Mouse (Mus musculus) heart, embryonic 14.5 days (tissue): ENCODE data around the gene H2-K1. TPM values are rescaled to one million over a fixed set of nuclear protein-coding genes. Genes with fewer than 3 reads are reported as not detected.

Source experiments
- ATAC-seq: fragments of 200-750 bp; cut with Nextera tagmentation; 2 replicates; pipeline ENCODE4 v1.8.0; 2017; ENCODE audit warnings: low read depth, moderate TSS enrichment; ENCODE audit not compliant: insufficient number of reproducible peaks, insufficient read depth, low FRiP score
- H3K27ac ChIP-seq, 2 experiments: fragments of 200-500 bp in 1 of 2; fragments of 300-500 bp in 1 of 2; sonication (generic) in 1 of 2; replicated peaks in 1 of 2; 2 replicates each; pipeline ENCODE4 v1.5.1; 2012 to 2014; ENCODE audit warnings: low read depth in 2 of 2, low read length in 2 of 2, control low read depth in 1 of 2, mild to moderate bottlenecking in 1 of 2, mixed read lengths in 1 of 2; ENCODE audit not compliant: control insufficient read depth in 1 of 2, insufficient read depth in 1 of 2
- H3K27me3 ChIP-seq: fragments of 300-500 bp; sonication (generic); 2 replicates; pipeline ENCODE4 v1.6.1; 2014; ENCODE audit warnings: mild to moderate bottlenecking, low read length, control low read depth; ENCODE audit not compliant: control insufficient read depth, insufficient read depth
- H3K36me3 ChIP-seq: fragments of 300-500 bp; sonication (generic); 2 replicates; pipeline ENCODE4 v1.6.1; 2014; ENCODE audit warnings: mild to moderate bottlenecking, control low read depth, low read length, mixed read lengths; ENCODE audit not compliant: control insufficient read depth, insufficient read depth
- H3K4me1 ChIP-seq, 2 experiments: fragments of 200-500 bp in 1 of 2; fragments of 300-500 bp in 1 of 2; sonication (generic) in 1 of 2; 2 replicates each; pipeline ENCODE4 v1.6.1; 2012 to 2014; ENCODE audit warnings: low read length in 2 of 2, control low read depth in 1 of 2, mixed read lengths in 1 of 2; ENCODE audit not compliant: control insufficient read depth in 2 of 2, insufficient read depth in 2 of 2
- H3K4me2 ChIP-seq: fragments of 300-500 bp; sonication (generic); 2 replicates; pipeline ENCODE4 v1.6.1; 2014; ENCODE audit warnings: mild to moderate bottlenecking, low read length
- H3K4me3 ChIP-seq, 2 experiments: fragments of 200-500 bp in 1 of 2; fragments of 300-500 bp in 1 of 2; sonication (generic) in 1 of 2; 2 replicates each; pipeline ENCODE4 v1.5.1; 2012 to 2014; ENCODE audit warnings: low read length in 2 of 2, mild to moderate bottlenecking in 2 of 2, control low read depth in 1 of 2, low read depth in 1 of 2, moderate library complexity in 1 of 2; ENCODE audit not compliant: control insufficient read depth in 1 of 2, insufficient read depth in 1 of 2
- H3K9ac ChIP-seq: fragments of 300-500 bp; sonication (generic); 2 replicates; pipeline ENCODE4 v1.6.1; 2014; ENCODE audit warnings: mild to moderate bottlenecking, low read length
- H3K9me3 ChIP-seq: fragments of 300-500 bp; sonication (generic); 2 replicates; pipeline ENCODE4 v1.6.1; 2016; ENCODE audit warnings: low read length, control low read depth; ENCODE audit not compliant: control insufficient read depth
- WGBS: fragments of 180-500 bp; shearing (Covaris S2); extraction: QIAGEN DNeasy Blood & Tissue Kit; methylation state at CpG from one replicate; pipeline ENCODE4 v1.1.7; 2014; 5-methylcytosine and 5-hydroxymethylcytosine counted together
- polyA plus RNA-seq: library from polyadenylated mRNA; unstranded; fragments of >200 nt; fragmentation: Nextera tagmentation; extraction: Ambion mirVana; gene quantifications from 2 replicates; pipeline ENCODE4 v1.2.1, GENCODE M21; 2014

H2-K1 gene
- polyA plus RNA-seq, 1 experiment from 2014 or later: 32.3 TPM

DNA sequence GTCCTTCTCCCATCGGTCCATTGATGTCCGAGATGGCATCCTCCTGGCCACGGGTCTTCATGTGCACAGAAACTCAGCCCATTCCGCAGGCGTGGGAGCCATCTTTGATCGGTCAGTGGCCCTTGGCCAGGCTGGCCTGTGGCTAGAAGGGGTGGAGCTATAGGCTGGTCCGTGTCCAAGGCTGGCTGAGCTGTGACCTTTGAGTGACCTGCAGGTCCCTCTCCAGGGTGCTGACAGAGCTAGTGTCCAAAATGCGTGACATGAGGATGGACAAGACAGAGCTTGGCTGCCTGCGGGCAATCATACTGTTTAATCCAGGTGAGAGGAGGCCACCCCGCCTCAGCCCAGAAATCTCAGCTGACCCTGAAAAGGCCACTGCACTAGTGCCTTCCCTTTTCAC, 36.5 kb upstream of the H2-K1 start:
- H3K4me3 ChIP-seq: no peak overlapping the region
- no peaks in the 10 kb centered on the region for H3K9me3 ChIP-seq
- peaks cover 48% of the 10 kb centered on the region for H3K36me3 ChIP-seq
- H3K4me1 ChIP-seq: peaks cover 15 to 31% of the 10 kb centered on the region in 2 experiments
- H3K27ac ChIP-seq: no peak overlapping the region
- 74% methylated on average over 10 of the region's 10 CpGs for WGBS
- no peak overlapping the region for H3K9ac ChIP-seq
- no peak for ATAC-seq
- peaks cover 28% of the 10 kb centered on the region for H3K27me3 ChIP-seq
- no peak overlapping the region for H3K4me2 ChIP-seq

DNA sequence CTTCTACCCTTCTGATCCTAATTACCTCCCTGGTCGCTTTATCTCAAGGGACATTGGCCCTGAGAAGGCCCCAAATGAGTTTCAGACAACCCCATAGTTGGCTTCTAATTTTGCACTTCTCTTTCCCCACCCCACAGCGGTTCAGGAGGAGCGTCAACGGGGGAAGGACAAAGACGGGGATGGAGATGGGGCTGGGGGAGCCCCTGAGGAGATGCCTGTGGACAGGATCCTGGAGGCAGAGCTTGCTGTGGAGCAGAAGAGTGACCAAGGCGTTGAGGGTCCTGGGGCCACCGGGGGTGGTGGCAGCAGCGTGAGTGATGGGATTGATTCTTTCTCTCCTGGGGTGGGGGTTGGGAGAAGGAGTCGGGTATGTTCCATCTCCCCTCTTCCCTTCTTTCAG, 35.4 kb upstream of the H2-K1 start:
- Histone ChIP-seq H3K27ac (no peak overlapping the region), H3K36me3 (peaks cover 48% of the 10 kb centered on the region), H3K27me3 (peaks cover 17% of the 10 kb centered on the region), H3K4me1 (peaks cover 17 to 34% of the 10 kb centered on the region in 2 experiments), H3K4me2 (no peak overlapping the region), H3K9me3 (no peaks in the 10 kb centered on the region), H3K4me3 (no peak overlapping the region), H3K9ac (no peak overlapping the region)
- 89% methylated on average over 9 of the region's 9 CpGs for WGBS
- ATAC-seq: no peak

DNA sequence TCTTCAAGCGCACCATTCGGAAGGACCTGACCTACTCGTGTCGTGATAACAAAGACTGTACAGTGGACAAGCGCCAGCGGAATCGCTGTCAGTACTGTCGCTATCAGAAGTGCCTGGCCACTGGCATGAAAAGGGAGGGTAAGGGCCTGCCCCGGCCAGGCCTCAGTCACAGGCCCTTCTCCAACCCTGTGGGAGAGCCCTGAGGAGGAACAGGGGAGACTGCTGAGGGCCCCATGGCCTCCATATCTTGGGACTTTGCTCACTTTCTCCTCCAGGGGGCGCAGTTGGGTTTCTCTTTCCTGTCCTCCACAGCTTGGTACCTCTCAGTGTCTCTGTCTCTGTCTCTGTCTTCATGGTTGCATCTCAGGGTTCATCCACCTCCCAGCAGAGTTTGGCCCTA, 33.9 kb upstream of the H2-K1 start:
- Histone ChIP-seq H3K4me3 (no peak overlapping the region), H3K36me3 (peaks cover 60% of the 10 kb centered on the region), H3K4me2 (no peak overlapping the region), H3K9me3 (no peaks in the 10 kb centered on the region), H3K27ac (no peak overlapping the region), H3K4me1 (peaks cover 20 to 37% of the 10 kb centered on the region in 2 experiments), H3K9ac (no peak overlapping the region), H3K27me3 (peaks cover 9% of the 10 kb centered on the region)
- 59% methylated on average over 10 of the region's 10 CpGs for WGBS
- ATAC-seq: no peak

DNA sequence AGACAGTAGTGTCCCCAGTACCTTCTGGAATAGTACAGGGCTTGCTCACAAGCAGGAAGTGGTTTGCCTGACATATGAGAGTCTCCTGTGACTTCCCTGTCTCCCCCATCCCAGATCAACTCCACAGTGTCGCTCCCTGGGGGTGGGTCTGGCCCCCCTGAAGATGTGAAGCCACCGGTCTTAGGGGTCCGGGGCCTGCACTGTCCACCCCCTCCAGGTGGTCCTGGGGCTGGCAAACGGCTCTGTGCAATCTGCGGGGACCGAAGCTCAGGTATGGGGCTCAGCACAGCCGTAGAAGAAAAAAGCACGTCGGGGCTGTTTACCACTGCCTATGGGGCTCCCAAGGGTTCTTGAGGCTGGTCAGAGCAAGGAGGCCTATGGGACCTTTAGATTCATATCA, 33.3 kb upstream of the H2-K1 start:
- no peak for ATAC-seq
- peaks cover 67% of the 10 kb centered on the region for H3K36me3 ChIP-seq
- no peaks in the 10 kb centered on the region for H3K9me3 ChIP-seq
- peaks cover 14 to 35% of the 10 kb centered on the region in 2 experiments for H3K4me1 ChIP-seq
- no peak overlapping the region for H3K4me2 ChIP-seq
- no peak overlapping the region for H3K27ac ChIP-seq
- peaks cover 5% of the 10 kb centered on the region for H3K27me3 ChIP-seq
- H3K4me3 ChIP-seq: no peak overlapping the region
- 93% methylated on average over 9 of the region's 9 CpGs for WGBS
- H3K9ac ChIP-seq: no peak overlapping the region; the same call in 1 of the 2 replicates

DNA sequence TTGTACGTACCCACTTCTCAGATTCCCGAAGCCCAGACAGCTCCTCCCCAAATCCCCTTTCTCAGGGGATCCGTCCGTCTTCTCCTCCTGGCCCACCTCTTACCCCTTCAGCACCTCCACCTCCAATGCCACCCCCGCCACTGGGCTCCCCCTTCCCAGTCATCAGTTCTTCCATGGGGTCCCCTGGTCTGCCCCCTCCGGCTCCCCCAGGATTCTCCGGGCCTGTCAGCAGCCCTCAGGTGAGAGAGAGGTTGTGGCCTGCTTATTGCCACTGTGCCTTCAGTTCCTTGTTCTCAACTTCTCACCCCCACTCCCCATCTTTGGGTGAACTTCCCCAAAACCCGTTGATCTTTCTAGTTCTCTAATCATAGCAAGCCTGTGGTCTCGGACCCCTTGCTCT, 32.7 kb upstream of the H2-K1 start:
- Histone ChIP-seq H3K9me3 (no peaks in the 10 kb centered on the region), H3K27me3 (no peaks in the 10 kb centered on the region), H3K4me2 (peak overlapping the region; percentile 81), H3K36me3 (peaks cover 66% of the 10 kb centered on the region), H3K27ac (peak overlapping the region in 1 of 2 experiments; percentile 94; a peak in 2 of 4 replicates), H3K4me1 (peaks cover 18 to 35% of the 10 kb centered on the region in 2 experiments), H3K4me3 (peak overlapping the region; percentile 78 to 90), H3K9ac (peak overlapping the region; percentile 92)
- ATAC-seq: no peak
- 61% methylated on average over 9 of the region's 9 CpGs for WGBS

DNA sequence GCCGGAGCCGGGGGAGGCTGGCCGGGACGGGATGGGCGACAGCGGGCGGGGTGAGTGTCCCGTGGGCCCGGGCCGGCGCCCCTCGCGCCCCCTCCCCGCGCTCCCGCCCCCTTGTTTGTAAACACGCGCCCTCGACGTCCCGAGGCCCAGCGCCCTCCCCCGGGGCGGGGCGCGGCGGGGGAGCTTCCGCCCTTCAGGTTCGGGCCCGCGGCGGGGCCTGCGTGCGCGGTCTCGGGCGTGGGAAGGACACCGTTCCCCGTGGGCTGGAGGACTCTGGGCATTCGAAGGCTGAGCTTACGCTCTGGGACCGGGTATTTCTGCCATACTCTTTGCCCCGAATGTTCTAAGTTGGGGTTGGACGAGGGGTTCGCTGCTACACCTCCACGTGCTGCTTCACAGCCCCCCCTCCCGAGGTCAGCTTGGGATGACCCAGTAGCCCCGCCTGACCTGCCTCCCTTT, 32.1 kb upstream of the H2-K1 start:
- H3K36me3 ChIP-seq: peaks cover 60% of the 10 kb centered on the region
- H3K27me3 ChIP-seq: no peaks in the 10 kb centered on the region
- peak overlapping the region; percentile 78 to 90 for H3K4me3 ChIP-seq
- ATAC-seq: peak; percentile 5; the same call in 1 of the 2 replicates
- H3K9me3 ChIP-seq: no peaks in the 10 kb centered on the region
- H3K4me2 ChIP-seq: peak overlapping the region; percentile 81
- H3K4me1 ChIP-seq: peaks cover 19 to 38% of the 10 kb centered on the region in 2 experiments
- H3K9ac ChIP-seq: peak overlapping the region; percentile 92
- 0% methylated on average over 45 of the region's 48 CpGs for WGBS
- peak overlapping the region; percentile 1 to 94 for H3K27ac ChIP-seq

DNA sequence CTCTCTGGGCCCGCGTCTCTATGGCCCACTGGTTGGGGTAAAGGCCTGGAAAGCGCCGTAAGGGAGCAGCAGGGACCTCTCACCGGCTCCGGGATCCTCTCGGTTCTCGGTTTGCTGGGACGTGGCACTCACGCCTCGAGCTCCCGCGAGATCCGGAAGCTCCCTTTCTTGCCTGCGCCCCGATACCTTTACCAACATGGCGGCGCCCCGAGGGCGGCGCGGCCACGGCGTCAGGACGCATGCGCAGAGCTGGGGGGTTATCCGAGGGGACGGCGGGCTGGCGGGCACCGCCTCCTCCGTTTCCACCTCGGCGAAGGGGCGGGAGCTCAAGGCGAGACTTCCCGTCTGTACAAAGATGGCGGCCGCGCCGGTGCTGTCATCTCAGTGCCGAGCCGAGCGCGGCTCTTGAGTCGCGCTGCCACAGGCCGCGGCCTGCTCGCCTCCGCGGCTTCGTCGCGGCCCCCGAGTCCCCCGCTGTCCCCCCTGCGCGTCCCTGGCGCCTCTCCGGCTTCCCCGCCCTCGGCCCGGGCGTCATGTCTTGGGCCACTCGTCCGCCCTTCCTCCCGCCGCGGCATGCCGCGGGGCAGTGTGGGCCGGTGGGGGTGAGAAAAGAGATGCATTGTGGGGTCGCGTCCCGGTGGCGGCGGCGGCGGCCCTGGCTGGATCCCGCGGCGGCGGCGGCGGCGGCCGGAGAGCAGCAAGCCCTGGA, 31.5 kb upstream of the H2-K1 start, which contains the start of the genes Slc39a7 and Rxrb:
Gene Slc39a7, minus strand, starts transcription at position 218 of the 709 bp plus-strand sequence.
Gene Rxrb, plus strand, starts transcription at position 348 of the 709 bp plus-strand sequence.
- H3K9me3 ChIP-seq: no peaks in the 10 kb centered on the region
- under 1% methylated on average over 55 of the region's 88 CpGs for WGBS
- peak within 1 kb of the TSS; percentile 92 for H3K9ac ChIP-seq
- H3K4me1 ChIP-seq: peaks cover 25 to 44% of the 10 kb centered on the region in 2 experiments
- no peaks in the 10 kb centered on the region for H3K27me3 ChIP-seq
- peak within 1 kb of the TSS; percentile 78 to 90 for H3K4me3 ChIP-seq
- peak within 1 kb of the TSS; percentile 88 to 94 for H3K27ac ChIP-seq
- peak within 1 kb of the TSS; percentile 81 for H3K4me2 ChIP-seq
- peak; percentile 80 for ATAC-seq
- peaks cover 54% of the 10 kb centered on the region for H3K36me3 ChIP-seq
